Mouse (Mus musculus) lung, embryonic 16.5 days (tissue): ENCODE measurements around the gene Krt83. TPM values are rescaled to one million over a fixed set of nuclear protein-coding genes. Genes with fewer than 3 reads are reported as not detected.

Source experiments
- ATAC-seq: fragments of 200-750 bp; cut with Nextera tagmentation; 2 replicates; pipeline ENCODE4 v1.8.0; 2017; ENCODE audit warnings: low read depth, mild to moderate bottlenecking, moderate library complexity
- H3K27ac ChIP-seq: fragments of 300-500 bp; sonication (generic); 2 replicates; pipeline ENCODE4 v1.5.1; 2014; ENCODE audit warnings: mild to moderate bottlenecking, control low read depth, low read length
- H3K27me3 ChIP-seq: fragments of 300-500 bp; sonication (generic); 2 replicates; pipeline ENCODE4 v1.6.1; 2014; ENCODE audit warnings: low read depth, low read length, mixed read lengths; ENCODE audit not compliant: control insufficient read depth, insufficient read depth
- H3K36me3 ChIP-seq: fragments of 300-500 bp; sonication (generic); 2 replicates; pipeline ENCODE4 v1.6.1; 2014; ENCODE audit warnings: low read length; ENCODE audit not compliant: control insufficient read depth, insufficient read depth
- H3K4me1 ChIP-seq: fragments of 300-500 bp; sonication (generic); replicated peaks from 2 replicates; pipeline ENCODE4 v1.6.1; 2014; ENCODE audit warnings: low read length, mixed read lengths; ENCODE audit not compliant: control insufficient read depth, insufficient read depth
- H3K4me2 ChIP-seq: fragments of 300-500 bp; sonication (generic); 2 replicates; pipeline ENCODE4 v1.6.1; 2014; ENCODE audit warnings: low read depth, low read length, control low read depth
- H3K4me3 ChIP-seq: fragments of 300-500 bp; sonication (generic); 2 replicates; pipeline ENCODE4 v1.5.1; 2014; ENCODE audit warnings: mild to moderate bottlenecking, low read length, control low read depth
- H3K9ac ChIP-seq: fragments of 300-500 bp; sonication (generic); 2 replicates; pipeline ENCODE4 v1.6.1; 2014; ENCODE audit warnings: low read length, control low read depth
- H3K9me3 ChIP-seq: fragments of 300-500 bp; sonication (generic); 2 replicates; pipeline ENCODE4 v1.6.1; 2016; ENCODE audit warnings: low read length; ENCODE audit not compliant: control insufficient read depth
- WGBS: fragments of 180-500 bp; shearing (Covaris S2); extraction: QIAGEN DNeasy Blood & Tissue Kit; methylation state at CpG from one replicate; pipeline ENCODE4 v1.1.7; 2014; 5-methylcytosine and 5-hydroxymethylcytosine counted together
- polyA plus RNA-seq: library from polyadenylated mRNA; unstranded; fragments of >200 nt; fragmentation: Nextera tagmentation; extraction: Ambion mirVana; gene quantifications from 2 replicates; pipeline ENCODE4 v1.2.1, GENCODE M21; 2015

Krt83 gene
- polyA plus RNA-seq, 1 experiment from 2014 or later = not detected

DNA sequence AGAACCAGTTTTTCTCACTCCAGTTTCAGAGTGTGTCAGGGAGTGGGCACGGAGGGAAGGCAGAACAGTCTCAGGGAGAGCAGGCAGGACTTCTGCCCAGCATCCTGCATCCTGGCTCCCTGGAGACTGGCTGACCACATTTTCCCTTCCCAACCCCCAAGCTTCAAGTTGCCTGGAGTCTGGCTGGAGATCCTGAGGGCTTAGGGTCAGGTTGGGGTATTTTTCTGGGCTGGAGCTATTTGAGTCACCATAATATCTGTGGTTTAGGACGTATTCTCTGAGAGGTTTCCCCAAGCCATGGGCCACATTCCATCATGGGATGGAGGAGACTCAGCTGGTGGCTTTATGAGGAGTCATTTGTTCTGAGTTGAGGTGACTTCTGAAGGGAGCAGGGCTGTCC, 36.0 kb downstream of the Krt83 start:
- H3K27me3 ChIP-seq = no peaks in the 10 kb centered on the region
- no peak for ATAC-seq
- H3K9ac ChIP-seq = no peak overlapping the region
- no peak overlapping the region for H3K4me3 ChIP-seq
- no peak overlapping the region for H3K27ac ChIP-seq
- no peaks in the 10 kb centered on the region for H3K4me1 ChIP-seq
- no peak overlapping the region for H3K4me2 ChIP-seq
- H3K9me3 ChIP-seq = peaks cover 2% of the 10 kb centered on the region; the same call in 1 of the 2 replicates
- 64% methylated on average over 2 of the region's 2 CpGs for WGBS
- no peaks in the 10 kb centered on the region for H3K36me3 ChIP-seq

DNA sequence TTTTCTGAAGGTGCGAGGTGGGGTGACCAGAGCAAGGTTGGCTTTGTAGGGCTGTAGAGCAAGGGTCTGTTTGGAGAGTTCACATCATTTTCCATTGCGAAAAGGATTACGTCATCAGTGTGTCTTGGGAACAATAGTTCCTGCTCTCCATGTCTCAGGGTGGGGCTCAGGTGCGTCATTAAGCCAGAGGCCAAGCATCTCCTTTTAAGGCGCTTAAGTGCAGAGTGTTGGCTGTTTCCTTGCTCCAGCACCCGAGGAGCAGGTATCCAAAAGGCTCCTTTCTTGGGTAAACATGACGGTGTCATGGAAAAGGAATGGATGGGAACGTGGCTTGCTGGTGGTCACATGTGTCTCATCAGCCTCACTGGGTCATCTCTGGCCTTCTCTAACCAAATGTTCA, 36.5 kb downstream of the Krt83 start:
- Histone ChIP-seq H3K4me1 (no peaks in the 10 kb centered on the region), H3K9ac (no peak overlapping the region), H3K36me3 (no peaks in the 10 kb centered on the region), H3K9me3 (peaks cover 2% of the 10 kb centered on the region; the same call in 1 of the 2 replicates), H3K27me3 (no peaks in the 10 kb centered on the region), H3K4me3 (no peak overlapping the region), H3K4me2 (no peak overlapping the region), H3K27ac (no peak overlapping the region)
- WGBS = 69% methylated on average over 8 of the region's 8 CpGs
- no peak for ATAC-seq

- WGBS = 4% methylated on average over 13 of the region's 13 CpGs
These were observed 38.1 kb downstream of the Krt83 start for GRCm38 (mm10) chr15:101453093-101453736.

GRCm38 (mm10) chr15:101447444-101447843, 43.9 kb downstream of the Krt83 start, which contains the start of gene Krt88:
TSS of gene Krt88 (plus strand) at chr15:101447744.
- ATAC-seq = no peak
- Histone ChIP-seq H3K4me1 (no peaks in the 10 kb centered on the region), H3K27me3 (no peaks in the 10 kb centered on the region), H3K9ac (no peak within 1 kb of the TSS), H3K27ac (no peak within 1 kb of the TSS), H3K9me3 (no peaks in the 10 kb centered on the region), H3K4me3 (no peak within 1 kb of the TSS), H3K36me3 (no peaks in the 10 kb centered on the region), H3K4me2 (no peak within 1 kb of the TSS)
- 61% methylated on average over 2 of the region's 2 CpGs for WGBS

More at GRCm38 (mm10) chr15:101453093-101453736, 38.1 kb downstream of the Krt83 start:
- Histone ChIP-seq H3K36me3 (no peaks in the 10 kb centered on the region), H3K4me2 (no peak overlapping the region), H3K4me3 (no peak overlapping the region), H3K4me1 (no peaks in the 10 kb centered on the region), H3K9ac (no peak overlapping the region), H3K9me3 (peaks cover 2% of the 10 kb centered on the region; the same call in 1 of the 2 replicates), H3K27ac (no peak overlapping the region), H3K27me3 (no peaks in the 10 kb centered on the region)
- ATAC-seq = peak; percentile 60

- no peaks in the 10 kb centered on the region for H3K9me3 ChIP-seq
- 49% methylated on average over 11 of the region's 11 CpGs for WGBS
- no peak overlapping the region for H3K9ac ChIP-seq
- no peaks in the 10 kb centered on the region for H3K27me3 ChIP-seq
- H3K4me3 ChIP-seq = no peak overlapping the region
- no peaks in the 10 kb centered on the region for H3K36me3 ChIP-seq
- H3K4me2 ChIP-seq = no peak overlapping the region
- ATAC-seq = no peak
- H3K27ac ChIP-seq = no peak overlapping the region
- H3K4me1 ChIP-seq = no peaks in the 10 kb centered on the region
These were observed 44.7 kb downstream of the Krt83 start for GRCm38 (mm10) chr15:101446572-101446971.

DNA sequence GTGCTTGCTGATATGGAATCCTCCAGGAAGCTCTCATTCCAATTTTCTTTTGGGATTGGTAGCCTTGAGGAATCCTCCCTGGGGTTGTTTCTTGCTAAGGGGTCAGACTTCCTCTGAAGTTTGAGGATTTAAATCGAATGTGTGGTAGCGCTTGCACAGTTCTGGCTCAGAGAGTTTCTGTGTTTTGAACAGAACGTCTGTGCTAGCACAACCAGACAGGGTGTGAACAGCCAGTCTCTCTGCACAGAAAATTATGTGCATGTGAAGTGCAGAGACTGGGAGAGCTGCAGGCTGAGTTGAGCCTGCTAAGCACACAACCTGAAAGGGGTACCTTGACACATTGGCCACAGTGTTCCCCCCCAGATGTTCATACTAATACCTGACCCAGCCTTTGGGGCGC, 50.5 kb downstream of the Krt83 start:
- WGBS = 69% methylated on average over 4 of the region's 4 CpGs
- no peak overlapping the region for H3K27ac ChIP-seq
- H3K4me1 ChIP-seq = no peaks in the 10 kb centered on the region; the same call in 1 of the 2 replicates
- ATAC-seq = no peak
- no peaks in the 10 kb centered on the region for H3K36me3 ChIP-seq
- H3K27me3 ChIP-seq = peaks cover 21% of the 10 kb centered on the region
- H3K9ac ChIP-seq = no peak overlapping the region
- H3K4me2 ChIP-seq = no peak overlapping the region
- no peaks in the 10 kb centered on the region for H3K9me3 ChIP-seq
- no peak overlapping the region for H3K4me3 ChIP-seq

DNA sequence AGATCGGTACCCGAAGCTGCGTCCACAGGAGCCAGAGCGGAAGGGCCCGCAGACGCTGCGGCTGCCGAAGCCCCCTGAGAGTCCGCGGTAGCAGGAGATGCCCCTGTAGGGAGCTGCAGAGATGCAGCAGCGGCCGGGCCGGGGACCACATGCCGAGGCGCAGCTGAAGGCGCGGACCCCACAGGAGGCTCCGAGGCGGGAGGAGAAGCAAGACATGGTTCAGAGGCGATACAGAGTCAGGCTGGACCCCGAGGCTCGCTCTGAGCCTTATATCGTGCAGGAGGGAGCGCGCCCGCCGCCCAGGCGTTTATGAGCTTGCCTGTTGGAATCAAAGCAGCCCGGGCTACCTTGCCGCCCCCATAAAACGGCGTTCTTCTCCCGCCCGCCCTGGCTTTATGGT, 52.8 kb downstream of the Krt83 start, which contains the start of gene Krt87:
Gene Krt87 (minus strand): TSS at position 250 of the 400 bp plus-strand sequence.
- peaks cover 21% of the 10 kb centered on the region for H3K27me3 ChIP-seq
- 3% methylated on average over 34 of the region's 34 CpGs for WGBS
- no peak for ATAC-seq

GRCm38 (mm10) chr15:101436611-101437010, 54.7 kb downstream of the Krt83 start:
- no peak for ATAC-seq
- Histone ChIP-seq H3K9me3 (no peaks in the 10 kb centered on the region), H3K36me3 (no peaks in the 10 kb centered on the region), H3K27ac (no peak overlapping the region), H3K4me2 (no peak overlapping the region), H3K4me1 (no peaks in the 10 kb centered on the region; the same call in 1 of the 2 replicates), H3K4me3 (no peak overlapping the region), H3K9ac (no peak overlapping the region), H3K27me3 (peaks cover 21% of the 10 kb centered on the region)
- WGBS = 58% methylated on average over 7 of the region's 7 CpGs

More for the DNA sequence above, 52.8 kb downstream of the Krt83 start, which contains the start of gene Krt87:
- Histone ChIP-seq H3K4me3 (no peak within 1 kb of the TSS), H3K9ac (no peak within 1 kb of the TSS), H3K4me1 (no peaks in the 10 kb centered on the region; the same call in 1 of the 2 replicates), H3K9me3 (no peaks in the 10 kb centered on the region), H3K36me3 (no peaks in the 10 kb centered on the region), H3K4me2 (peak within 1 kb of the TSS; percentile 2; the same call in 1 of the 2 replicates), H3K27ac (no peak within 1 kb of the TSS)
